Mouse (Mus musculus) left cerebral cortex, postnatal 14 days (tissue): ENCODE data around the gene Saal1. TPM values are rescaled to one million over a fixed set of nuclear protein-coding genes. Genes with fewer than 3 reads are reported as not detected.
"Not testable (repeated sequence)": the region's sequence is repeated elsewhere in the genome, so short reads cannot be mapped to it uniquely, and the experiment has no call there.

Source experiments
- DNase-seq, 2 experiments: peaks; one replicate each; pipeline ENCODE4 v3.0.0; 2021 to 2022; ENCODE audit warnings: low spot score in 2 of 2, mixed read lengths in 1 of 2
- intact Hi-C: fragments of 180-260 bp; cut with DNase I; formaldehyde crosslinking; loops from one replicate; pipeline ENCODE4 v1.15.1; 2025
- long read RNA-seq, 2 experiments: library from polyadenylated mRNA; stranded (forward); transcript quantifications; one replicate each; pipeline ENCODE4 v2.0.0; 2021
- total RNA-seq, 2 experiments: library from RNA; stranded (reverse); gene quantifications; 2 replicates each; pipeline ENCODE4 v1.2.3; 2021

Gene Saal1
- 1 to 10 TPM; 7.2 to 8.5 TPM for total RNA-seq
- long read RNA-seq, experiment 1, full-length matches to known transcripts = 12 of 16 reads
- long read RNA-seq, experiment 1, partial matches to known transcripts = 1 of 16 reads
- long read RNA-seq, experiment 1, other reads (novel, unspliced or antisense) = 3 of 16 reads
- long read RNA-seq, experiment 2, full-length matches to known transcripts = 5 of 8 reads
- long read RNA-seq, experiment 2, partial matches to known transcripts = 0 of 8 reads
- long read RNA-seq, experiment 2, other reads (novel, unspliced or antisense) = 3 of 8 reads

GRCm38 (mm10) chr7:46710390-46710844 lies at the start of gene Saal1:
Gene Saal1 (minus strand): TSS chr7:46710680.
- DNase-seq = peak; percentile 79 to 86
- intact Hi-C loops = loop anchor here (5.0 kb wide), 1 partner anchor 73 kb away; the partner anchor contains the start of gene Sergef

DNA sequence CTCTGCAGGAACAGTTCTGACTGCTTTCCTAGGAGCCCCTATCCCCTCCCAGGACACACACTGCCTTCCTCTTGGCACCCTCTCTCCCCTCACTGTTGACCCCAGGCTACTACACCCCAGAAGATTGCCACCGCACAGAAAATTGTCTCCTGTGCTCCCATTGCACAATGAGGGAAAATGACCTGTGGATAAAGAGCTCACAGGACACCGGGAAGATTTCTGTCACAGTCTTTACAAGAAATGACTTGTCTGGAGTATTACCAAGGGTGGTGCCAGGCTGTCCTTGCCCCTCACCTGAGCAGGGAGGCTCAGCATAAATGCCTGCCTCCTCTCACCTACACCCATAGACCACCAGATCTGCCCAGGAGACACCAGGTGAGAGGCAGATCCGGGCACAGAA lies 41.0 kb upstream of the Saal1 start, which contains the start of gene Saa2:
Saa2 (plus strand) TSS at position 301 of the 400 bp plus-strand sequence.
- intact Hi-C loops = no loop called here
- no peak for DNase-seq

DNA sequence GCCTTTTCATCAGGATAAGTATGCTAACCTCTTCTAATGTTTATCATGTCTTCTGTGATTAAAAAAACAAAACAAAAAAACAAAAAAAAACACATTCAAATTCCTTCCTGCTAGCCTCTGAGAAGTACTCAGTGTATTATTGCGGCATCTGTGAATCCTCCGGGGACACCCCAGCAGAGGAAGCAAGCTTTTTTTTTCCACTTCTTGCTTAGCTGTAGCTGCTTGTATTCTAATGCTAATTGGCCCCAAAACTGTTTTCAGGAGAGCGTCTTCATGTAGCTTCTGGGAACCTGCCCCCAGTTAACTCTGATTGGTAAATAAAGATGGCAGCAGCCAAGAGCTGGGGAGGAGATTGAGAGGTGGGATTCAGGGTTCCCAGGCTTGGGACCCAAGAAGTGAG lies 38.0 kb upstream of the Saal1 start:
- intact Hi-C loops = no loop called here
- no peak for DNase-seq

- intact Hi-C loops = no loop called here
- no peak for DNase-seq
Measured at GRCm38 (mm10) chr7:46746381-46746780, 35.9 kb upstream of the Saal1 start.

DNA sequence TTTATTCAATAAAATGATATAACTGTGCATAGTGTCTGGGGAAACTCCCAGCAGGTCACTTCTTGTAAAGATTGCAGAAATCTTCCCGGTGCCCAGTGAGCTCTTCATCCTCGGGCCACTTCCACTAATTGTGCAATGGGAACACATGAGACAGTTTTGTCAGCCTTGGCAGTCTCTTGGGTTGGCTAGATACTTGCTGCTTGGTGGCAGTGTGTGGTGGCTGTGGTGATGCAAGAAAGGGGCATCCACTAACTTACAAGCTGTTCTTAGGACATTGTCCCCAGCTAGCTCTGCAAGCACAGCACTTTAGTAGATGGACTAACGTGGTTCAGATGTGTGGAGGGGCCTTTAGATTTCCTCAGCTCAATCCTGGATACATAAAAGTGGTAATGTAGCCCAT lies 35.3 kb upstream of the Saal1 start:
- intact Hi-C loops = no loop called here
- no peak for DNase-seq

DNA sequence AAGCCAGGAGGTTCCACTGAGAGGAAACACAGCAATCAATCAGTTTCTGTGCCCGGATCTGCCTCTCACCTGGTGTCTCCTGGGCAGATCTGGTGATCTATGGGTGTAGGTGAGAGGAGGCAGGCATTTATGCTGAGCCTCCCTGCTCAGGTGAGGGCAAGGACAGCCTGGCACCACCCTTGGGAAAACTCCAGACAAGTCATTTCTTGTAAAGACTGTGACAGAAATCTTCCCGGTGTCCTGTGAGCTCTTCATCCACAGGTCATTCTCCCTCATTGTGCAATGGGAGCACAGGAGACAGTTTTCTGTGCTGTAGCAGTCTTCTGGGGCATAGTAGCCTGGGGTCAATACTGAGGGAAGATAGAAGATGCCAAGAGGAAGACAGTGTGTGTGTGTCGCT lies 32.4 kb upstream of the Saal1 start, which contains the start of gene Saa1:
Saa1 (minus strand) TSS at position 101 of the 400 bp plus-strand sequence.
- intact Hi-C loops, DNase-seq: not testable (repeated sequence)

GRCm38 (mm10) chr7:46740041-46740440 lies 29.6 kb upstream of the Saal1 start:
- DNase-seq, intact Hi-C loops: not testable (repeated sequence)

- intact Hi-C loops = no loop called here
- no peak for DNase-seq
Measured at GRCm38 (mm10) chr7:46738561-46739460, 28.3 kb upstream of the Saal1 start.

GRCm38 (mm10) chr7:46734983-46735382 lies 24.5 kb upstream of the Saal1 start:
- intact Hi-C loops = no loop called here
- DNase-seq = no peak

DNA sequence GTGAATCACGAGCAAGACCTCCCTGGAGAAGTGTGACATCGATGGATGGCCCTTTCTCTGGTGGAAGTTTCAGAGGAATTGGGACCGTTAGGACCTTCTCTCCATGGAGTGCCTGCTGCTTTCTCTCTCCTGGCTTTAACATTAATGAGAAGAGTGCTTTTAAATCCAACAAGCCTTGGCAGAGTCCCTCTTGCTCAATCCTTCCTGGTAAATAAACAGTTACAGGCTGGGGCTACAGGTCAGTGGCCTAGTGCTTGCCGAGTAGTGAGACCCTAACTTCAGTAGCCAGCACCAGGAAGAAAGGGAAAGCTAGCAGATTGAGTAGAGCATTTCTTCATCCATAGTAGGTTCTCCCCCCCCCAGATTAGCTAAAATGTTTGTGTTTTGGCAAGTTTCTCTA lies 22.0 kb upstream of the Saal1 start, which contains the start of gene Saa4:
Saa4 (minus strand) TSS at position 146 of the 400 bp plus-strand sequence.
- no peak for DNase-seq
- intact Hi-C loops = no loop called here

GRCm38 (mm10) chr7:46727584-46727983 lies 17.1 kb upstream of the Saal1 start:
- intact Hi-C loops = no loop called here
- peak in 1 of 2 experiments; percentile 36 for DNase-seq

DNA sequence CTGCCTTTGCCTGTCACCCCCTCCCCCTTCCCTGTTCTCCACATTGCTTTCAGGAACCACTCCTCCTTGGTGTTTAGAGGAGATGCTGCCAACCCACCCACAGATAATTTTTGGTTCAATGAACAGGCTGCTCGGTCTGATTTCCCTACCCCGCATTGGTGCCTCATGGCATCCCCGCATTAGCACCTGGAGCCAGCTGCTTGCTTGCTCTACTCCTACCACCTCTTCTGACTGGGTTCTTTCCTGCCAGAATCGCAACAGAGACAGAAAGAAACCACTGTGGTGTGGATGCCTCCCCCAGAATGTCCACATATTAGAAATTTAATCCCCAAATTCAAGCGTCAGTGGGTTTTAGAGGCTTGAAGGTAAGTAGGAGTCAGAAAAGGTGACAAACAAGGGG lies 13.9 kb upstream of the Saal1 start:
- intact Hi-C loops = no loop called here
- DNase-seq = peak; percentile 8 to 47

DNA sequence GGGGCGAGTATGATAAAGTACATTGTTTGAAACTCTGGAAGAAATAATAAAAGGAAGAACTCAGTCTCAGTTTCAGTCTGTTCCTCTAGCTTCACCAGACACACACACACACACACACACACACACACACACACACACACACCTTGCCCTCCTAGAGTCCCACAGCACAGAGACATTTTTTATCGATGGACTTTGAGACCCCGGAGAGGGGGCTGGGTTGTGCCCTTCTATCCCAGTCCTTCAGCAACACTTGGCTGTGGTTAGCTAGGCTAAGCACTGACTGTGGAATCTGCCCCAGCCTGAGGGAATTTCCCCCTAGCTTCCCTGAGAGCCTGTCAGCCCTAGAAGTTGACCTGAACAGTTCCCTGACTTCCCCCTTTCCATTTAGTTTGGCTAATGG lies 13.4 kb upstream of the Saal1 start:
- intact Hi-C loops = no loop called here
- no peak for DNase-seq

- DNase-seq = no peak
- intact Hi-C loops = no loop called here
Measured at GRCm38 (mm10) chr7:46723354-46723753, 12.9 kb upstream of the Saal1 start.

GRCm38 (mm10) chr7:46720460-46720859 lies 10.0 kb upstream of the Saal1 start:
- DNase-seq = peak; percentile 12 to 20
- intact Hi-C loops = no loop called here

DNA sequence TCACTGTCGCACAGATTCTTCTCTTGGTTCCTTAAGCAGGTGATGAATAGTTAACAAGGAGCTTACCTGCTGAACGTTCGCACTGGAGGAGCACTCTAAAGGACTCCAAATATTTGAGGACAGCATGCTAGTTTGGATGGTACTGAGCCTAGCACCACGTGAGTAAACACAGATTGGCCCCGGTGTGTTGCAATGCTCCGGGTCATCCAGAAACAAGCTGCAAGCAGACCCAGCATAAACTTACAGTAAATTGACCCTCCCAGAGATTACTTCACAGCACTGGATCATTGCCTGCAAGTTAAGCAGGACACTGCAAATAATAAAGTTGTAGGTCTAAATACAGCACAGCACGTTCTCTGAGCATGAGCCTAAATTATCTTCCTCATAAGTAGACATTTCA lies 9.0 kb upstream of the Saal1 start:
- DNase-seq = no peak
- intact Hi-C loops = no loop called here

GRCm38 (mm10) chr7:46718591-46719270 lies 8.3 kb upstream of the Saal1 start:
- DNase-seq = no peak
- intact Hi-C loops = no loop called here

DNA sequence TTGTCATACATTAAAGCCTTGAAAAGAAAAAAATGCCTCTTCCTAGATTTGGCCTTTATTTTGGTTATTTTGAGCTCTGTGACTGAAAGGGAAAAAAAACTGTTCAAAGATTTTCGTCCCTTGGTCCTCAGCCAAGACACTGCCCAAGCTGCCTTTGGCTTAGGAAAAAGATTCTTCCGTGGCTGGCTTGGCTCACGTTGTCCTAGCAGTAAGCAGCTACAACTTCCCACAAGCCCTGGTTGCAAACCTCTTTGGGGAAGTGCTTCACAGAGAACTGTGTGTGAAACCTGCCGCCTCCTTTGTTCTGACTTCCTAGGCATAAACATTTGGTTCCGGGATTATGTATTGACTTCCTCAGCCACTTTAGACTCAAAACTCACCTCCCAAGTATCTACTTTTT lies 6.4 kb upstream of the Saal1 start:
- intact Hi-C loops = no loop called here
- peak in 1 of 2 experiments; percentile 20 for DNase-seq

GRCm38 (mm10) chr7:46715600-46715999 lies 5.1 kb upstream of the Saal1 start, which contains the start of gene Saa3:
Gene Saa3 (minus strand): TSS chr7:46715700.
- intact Hi-C loops = loop anchor here (2.0 kb wide), 1 partner anchor 53 kb away; no protein-coding TSS in a partner anchor
- no peak for DNase-seq
